Mouse (Mus musculus) brown adipose tissue, adult 24 weeks (tissue): ENCODE data around the gene Eif4g3. TPM values are rescaled to one million over a fixed set of nuclear protein-coding genes. Genes with fewer than 3 reads are reported as not detected.
"Not testable (repeated sequence)": the region's sequence is repeated elsewhere in the genome, so short reads cannot be mapped to it uniquely, and the experiment has no call there.

Experiments used
- H3K27ac ChIP-seq: fragments of 200-500 bp; replicated peaks from 2 replicates; pipeline ENCODE4 v1.5.1; 2012; ENCODE audit warnings: low read depth, mild to moderate bottlenecking, low read length
- H3K4me1 ChIP-seq: fragments of 200-500 bp; 2 replicates; pipeline ENCODE4 v1.6.1; 2012; ENCODE audit warnings: low read length, mixed read lengths; ENCODE audit not compliant: control insufficient read depth, insufficient read depth, insufficient read length
- H3K4me3 ChIP-seq: fragments of 200-500 bp; 2 replicates; pipeline ENCODE4 v1.5.1; 2012; ENCODE audit warnings: low read depth, mild to moderate bottlenecking, low read length, moderate library complexity; ENCODE audit not compliant: insufficient read depth
- polyA plus RNA-seq: library from polyadenylated mRNA; stranded (reverse); fragments of >200 nt; gene quantifications from 2 replicates; pipeline ENCODE4 v1.2.4, GENCODE M21; 2012; ENCODE audit not compliant: missing spikeins, insufficient read depth, insufficient read length

Gene Eif4g3
- polyA plus RNA-seq, 1 experiment: 18.6 TPM

DNA sequence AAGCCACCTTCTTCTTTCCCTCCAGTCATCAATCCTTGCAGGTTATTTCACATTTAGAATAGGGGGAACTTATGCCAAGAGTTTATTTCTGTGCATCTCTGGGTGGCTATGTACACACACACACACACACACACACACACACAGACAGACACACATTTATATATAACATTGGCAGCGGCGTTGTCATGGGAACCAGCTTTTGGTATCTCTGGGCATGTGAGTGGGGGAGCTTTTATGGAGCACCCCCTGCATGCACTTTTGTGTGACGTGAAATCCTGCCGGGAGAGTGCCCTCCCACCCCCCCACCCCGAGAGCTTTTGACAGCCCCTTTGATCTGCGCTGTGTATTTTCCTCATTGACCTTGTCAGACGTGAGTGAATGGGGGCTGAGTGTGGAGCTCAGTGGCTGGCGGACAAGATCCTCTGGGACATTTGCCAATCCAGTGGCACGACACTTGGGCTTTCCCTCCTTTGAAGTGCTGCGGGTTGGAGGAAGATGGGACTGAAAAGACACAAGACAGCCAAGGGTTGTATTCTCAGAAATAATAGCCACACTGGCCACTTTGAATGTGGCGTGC, 22.1 kb upstream of the Eif4g3 start:
- H3K27ac ChIP-seq, H3K4me1 ChIP-seq, H3K4me3 ChIP-seq: not testable (repeated sequence)

DNA sequence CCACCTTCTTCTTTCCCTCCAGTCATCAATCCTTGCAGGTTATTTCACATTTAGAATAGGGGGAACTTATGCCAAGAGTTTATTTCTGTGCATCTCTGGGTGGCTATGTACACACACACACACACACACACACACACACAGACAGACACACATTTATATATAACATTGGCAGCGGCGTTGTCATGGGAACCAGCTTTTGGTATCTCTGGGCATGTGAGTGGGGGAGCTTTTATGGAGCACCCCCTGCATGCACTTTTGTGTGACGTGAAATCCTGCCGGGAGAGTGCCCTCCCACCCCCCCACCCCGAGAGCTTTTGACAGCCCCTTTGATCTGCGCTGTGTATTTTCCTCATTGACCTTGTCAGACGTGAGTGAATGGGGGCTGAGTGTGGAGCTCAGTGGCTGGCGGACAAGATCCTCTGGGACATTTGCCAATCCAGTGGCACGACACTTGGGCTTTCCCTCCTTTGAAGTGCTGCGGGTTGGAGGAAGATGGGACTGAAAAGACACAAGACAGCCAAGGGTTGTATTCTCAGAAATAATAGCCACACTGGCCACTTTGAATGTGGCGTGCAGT, 17.9 kb upstream of the Eif4g3 start:
- not testable (repeated sequence) for H3K4me3 ChIP-seq, H3K27ac ChIP-seq, H3K4me1 ChIP-seq

DNA sequence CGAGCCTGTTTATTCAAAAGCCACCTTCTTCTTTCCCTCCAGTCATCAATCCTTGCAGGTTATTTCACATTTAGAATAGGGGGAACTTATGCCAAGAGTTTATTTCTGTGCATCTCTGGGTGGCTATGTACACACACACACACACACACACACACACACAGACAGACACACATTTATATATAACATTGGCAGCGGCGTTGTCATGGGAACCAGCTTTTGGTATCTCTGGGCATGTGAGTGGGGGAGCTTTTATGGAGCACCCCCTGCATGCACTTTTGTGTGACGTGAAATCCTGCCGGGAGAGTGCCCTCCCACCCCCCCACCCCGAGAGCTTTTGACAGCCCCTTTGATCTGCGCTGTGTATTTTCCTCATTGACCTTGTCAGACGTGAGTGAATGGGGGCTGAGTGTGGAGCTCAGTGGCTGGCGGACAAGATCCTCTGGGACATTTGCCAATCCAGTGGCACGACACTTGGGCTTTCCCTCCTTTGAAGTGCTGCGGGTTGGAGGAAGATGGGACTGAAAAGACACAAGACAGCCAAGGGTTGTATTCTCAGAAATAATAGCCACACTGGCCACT, 13.7 kb upstream of the Eif4g3 start:
- H3K27ac ChIP-seq, H3K4me3 ChIP-seq: not testable (repeated sequence)

DNA sequence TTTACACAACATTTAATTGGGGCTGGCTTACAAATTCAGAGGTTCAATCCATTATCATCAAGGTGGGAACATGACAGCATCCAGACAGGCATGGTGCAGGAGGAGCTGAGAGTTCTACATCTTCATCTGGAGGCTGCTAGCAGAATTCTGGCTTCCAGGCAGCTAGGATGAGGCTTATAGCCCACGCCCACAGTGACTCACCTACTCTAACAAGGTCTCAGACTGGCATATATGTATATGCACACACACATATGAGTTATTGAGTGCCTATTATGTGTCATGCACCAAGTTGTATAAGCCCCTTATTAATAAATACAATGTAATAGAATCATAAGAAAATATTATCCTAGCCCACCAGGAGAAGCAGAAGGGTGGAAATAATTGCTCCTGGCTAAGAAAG, 10.0 kb upstream of the Eif4g3 start:
- Histone ChIP-seq H3K4me3 (no peak overlapping the region), H3K4me1 (peaks cover 3% of the 10 kb centered on the region), H3K27ac (no peak overlapping the region)

More for the DNA sequence above, 13.7 kb upstream of the Eif4g3 start:
- H3K4me1 ChIP-seq: not testable (repeated sequence)

DNA sequence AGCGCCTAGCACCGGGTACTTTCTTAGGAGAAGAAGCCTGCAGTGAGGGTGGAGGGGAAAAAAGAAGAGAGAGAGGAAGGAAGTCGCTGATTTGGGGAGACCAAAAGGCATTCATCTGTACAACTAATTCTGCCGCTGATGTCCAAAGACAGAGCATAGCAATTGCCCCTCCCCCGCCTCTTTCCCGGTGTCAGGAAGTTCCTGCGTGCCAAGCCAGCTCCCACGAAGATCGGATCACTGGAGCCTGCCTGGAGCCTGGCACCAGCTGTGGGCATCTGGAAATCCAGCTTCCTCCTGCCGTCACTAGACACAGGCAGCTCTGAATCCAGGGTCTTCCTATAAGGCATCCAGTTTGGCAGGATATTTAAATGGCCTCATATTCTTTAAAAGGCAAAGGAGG, 8.6 kb upstream of the Eif4g3 start:
- Histone ChIP-seq H3K4me1 (peaks cover 3% of the 10 kb centered on the region), H3K27ac (no peak overlapping the region), H3K4me3 (no peak overlapping the region)

DNA sequence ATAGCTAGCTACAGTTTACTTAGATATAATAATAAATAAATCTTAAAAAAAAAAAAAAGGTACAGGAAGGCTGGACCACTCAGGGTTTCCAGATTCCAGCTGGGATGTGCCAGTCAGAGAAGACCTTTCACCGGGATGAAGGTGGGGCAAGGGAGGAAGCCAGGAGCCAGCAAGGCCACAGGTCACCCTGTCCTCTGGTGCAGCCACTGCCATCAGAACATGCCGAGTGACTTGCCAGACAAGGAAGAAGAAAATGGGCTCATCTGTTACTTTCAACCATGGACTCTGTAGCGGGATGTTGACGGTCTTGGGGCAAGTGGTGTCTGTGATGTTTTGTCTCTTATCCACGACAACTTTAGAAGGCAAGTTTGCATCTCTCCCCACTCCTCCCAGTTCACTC, 8.1 kb upstream of the Eif4g3 start:
- H3K27ac ChIP-seq: no peak overlapping the region
- H3K4me3 ChIP-seq: no peak overlapping the region
- H3K4me1 ChIP-seq: peaks cover 3% of the 10 kb centered on the region

DNA sequence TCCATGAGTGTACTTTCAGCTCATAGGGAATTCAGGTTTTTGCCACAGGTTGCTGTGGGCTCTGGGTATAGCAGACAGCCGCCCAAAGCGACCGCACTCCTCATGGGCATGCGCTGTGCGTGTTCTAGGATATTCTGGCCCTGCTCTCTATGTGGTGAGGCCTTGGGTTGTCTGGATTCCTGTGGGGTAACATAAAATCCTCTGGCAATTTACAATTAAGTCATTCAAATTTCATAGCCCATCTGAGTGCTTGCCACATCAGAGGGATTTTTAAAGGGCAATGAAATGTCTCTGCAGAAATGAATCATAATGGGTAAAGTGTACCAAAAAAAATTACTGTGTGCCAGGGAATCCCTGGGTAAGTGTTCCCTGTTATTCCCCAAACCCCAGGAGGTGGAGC, 3.4 kb upstream of the Eif4g3 start:
- Histone ChIP-seq H3K27ac (no peak overlapping the region), H3K4me3 (no peak overlapping the region), H3K4me1 (no peaks in the 10 kb centered on the region)

DNA sequence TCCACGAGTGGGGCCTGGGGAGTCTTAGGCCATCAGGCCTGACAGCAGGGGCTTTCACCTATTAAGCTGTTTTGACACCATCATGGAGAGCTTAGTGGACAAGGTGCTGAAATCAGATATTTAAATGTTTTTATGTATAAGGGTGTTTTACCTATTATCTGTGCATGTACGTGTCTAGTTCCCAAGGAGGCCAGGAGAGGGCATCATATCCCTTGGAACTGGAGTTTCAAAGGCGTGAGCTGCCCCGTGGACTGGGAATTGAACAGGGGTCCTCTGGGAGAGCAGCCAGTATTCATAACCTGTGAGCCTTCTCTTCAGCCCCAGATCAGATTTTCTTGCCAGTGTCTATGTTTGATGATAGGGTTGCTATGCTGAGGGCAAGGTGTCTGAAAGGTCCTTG, 2.4 kb upstream of the Eif4g3 start:
- no peaks in the 10 kb centered on the region for H3K4me1 ChIP-seq
- no peak overlapping the region for H3K4me3 ChIP-seq
- H3K27ac ChIP-seq: no peak overlapping the region

DNA sequence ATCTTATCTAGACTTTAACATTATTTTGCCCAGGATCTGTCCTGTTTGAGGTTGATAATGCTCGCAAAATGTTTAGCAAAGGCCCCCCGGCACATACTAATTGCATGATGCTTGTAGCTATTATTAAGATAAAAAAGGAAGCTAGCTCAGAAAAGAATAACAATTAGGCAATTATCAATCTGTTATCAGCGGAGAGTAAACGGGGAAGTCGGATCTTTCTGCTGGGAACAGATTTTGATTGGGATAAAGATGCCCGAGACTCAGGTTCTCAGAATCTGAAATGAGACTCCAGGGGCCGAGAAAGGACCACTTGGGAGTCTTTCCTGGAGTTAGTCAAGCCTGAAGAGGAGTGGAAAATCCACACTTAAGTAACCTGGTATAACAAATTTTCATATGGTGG, 1.6 kb upstream of the Eif4g3 start:
- Histone ChIP-seq H3K4me1 (no peaks in the 10 kb centered on the region), H3K4me3 (no peak overlapping the region), H3K27ac (no peak overlapping the region)

DNA sequence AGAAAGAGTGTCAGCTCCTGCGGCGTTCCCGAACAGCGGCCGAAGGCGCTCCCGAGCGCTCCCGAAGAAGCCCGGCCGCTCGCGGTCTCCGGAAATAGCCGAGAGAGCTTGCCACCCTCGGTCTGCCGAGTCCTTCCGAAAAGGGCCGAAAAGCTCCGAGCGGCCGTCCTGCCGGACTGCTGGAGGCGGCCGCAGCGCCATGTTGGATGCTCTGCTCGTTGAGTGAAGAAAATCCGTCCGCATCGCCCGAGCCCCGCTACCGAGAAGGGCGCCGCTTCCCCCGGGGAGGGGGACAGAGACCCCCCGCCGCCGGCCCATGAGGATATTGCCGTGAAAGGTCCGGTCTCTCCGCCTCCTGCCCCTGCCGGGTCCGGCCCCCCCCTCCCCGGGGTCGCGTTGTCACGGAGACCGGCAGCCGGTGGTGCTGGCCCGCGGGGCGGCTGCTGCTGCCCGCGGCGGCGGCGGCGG, 503 bp downstream of the Eif4g3 start:
- H3K4me1 ChIP-seq: no peaks in the 10 kb centered on the region
- H3K4me3 ChIP-seq: peak overlapping the region; percentile 78
- H3K27ac ChIP-seq: peak overlapping the region; percentile 65

DNA sequence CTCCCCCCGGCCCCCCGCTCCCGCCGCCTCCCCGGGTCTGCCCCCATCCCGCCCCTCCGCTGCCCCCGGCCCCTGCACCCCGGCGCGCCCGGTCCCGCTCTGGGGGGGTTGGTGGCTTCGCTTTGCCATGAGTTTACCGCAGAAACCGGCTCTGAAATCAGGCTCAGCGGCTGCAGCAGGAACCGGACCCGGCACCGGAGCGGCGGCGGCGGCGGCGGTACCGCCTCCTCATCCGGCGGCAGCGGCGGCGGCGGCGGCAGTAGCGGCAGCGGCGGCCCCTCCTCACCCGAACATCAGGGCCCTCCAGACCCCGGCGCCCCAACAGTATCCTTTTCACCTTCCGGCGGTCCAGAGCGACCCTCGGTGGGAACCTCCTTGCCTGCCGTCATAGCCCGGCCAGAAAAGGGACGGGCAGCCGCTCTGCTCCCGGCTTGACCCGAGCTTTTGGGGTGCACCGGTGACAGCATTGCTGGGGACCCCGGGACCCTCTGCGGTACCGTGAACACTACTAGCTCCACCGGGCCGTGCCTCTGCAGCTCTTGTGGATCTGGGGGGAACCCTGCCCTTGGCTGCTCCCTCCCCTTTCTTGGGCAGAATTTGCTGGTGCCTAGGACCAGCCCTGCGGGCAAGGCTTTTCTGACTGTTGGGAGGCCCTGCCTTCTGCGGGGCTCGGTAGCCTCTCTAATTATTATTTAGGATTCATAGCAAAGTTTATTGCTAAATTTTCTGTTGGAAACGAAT, 1.2 kb downstream of the Eif4g3 start:
- Histone ChIP-seq H3K27ac (peak overlapping the region; percentile 71), H3K4me1 (no peaks in the 10 kb centered on the region), H3K4me3 (peak overlapping the region; percentile 78)

DNA sequence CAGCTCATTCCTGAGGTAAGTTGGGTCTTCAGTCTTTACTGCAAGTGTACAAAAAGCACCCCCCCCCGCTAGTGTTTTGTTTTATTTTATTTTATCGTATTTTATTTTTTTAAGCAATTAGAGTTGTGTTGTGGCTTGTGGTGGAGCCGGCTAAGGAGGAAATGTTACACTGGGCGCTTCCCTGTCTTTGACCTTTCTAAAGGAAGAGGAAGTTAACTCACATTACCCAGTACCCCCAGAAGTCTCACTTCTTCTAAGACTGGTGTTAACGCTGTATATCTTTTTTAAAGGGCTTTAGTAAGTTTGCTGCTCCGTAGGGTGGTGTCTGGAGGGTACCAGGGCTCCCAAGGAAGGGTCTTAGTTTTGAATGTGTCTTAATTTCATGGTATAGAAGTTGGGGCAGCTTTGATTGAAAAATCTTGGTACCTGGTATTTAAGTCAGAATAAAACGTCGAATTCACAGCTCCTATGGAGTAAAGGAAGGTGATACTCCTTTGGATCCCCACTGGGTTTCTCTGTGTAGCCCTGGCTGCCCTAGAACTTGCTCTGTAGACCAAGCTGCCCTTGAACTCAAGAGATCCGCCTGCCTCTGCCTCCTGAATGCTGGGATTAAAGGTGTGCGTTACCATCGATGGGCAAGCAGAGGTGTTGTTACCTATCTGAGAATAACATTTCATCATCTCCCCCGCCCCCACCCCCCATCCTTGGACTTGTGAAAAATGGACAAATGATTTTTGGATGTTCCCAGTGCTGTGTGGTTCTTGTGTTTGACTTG, 1.9 kb downstream of the Eif4g3 start:
- no peaks in the 10 kb centered on the region for H3K4me1 ChIP-seq
- H3K27ac ChIP-seq: peak overlapping the region; percentile 71; the same call in 1 of the 2 replicates
- H3K4me3 ChIP-seq: peak overlapping the region; percentile 78

DNA sequence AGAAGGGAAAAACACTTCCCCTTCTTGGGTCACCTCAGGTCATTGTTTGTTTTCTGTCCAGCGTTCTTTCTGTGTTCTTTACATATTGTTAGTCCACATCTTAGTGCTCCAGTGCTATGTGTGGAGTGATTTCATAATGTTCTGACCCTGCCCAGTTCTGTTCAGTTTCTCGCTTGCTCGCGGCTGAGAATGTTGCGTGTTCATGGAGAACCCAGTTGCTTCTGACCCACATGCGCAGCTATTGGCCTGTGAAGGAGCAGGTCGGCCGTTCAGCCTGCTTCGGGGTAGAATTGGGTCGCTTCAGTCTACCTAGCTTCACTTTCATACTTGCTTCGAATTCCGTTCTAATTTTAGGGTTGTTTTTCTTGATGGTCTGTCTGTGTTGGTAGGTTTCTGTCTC, 2.6 kb downstream of the Eif4g3 start:
- Histone ChIP-seq H3K27ac (no peak overlapping the region; the same call in 1 of the 2 replicates), H3K4me3 (peak overlapping the region; percentile 78), H3K4me1 (no peaks in the 10 kb centered on the region)

DNA sequence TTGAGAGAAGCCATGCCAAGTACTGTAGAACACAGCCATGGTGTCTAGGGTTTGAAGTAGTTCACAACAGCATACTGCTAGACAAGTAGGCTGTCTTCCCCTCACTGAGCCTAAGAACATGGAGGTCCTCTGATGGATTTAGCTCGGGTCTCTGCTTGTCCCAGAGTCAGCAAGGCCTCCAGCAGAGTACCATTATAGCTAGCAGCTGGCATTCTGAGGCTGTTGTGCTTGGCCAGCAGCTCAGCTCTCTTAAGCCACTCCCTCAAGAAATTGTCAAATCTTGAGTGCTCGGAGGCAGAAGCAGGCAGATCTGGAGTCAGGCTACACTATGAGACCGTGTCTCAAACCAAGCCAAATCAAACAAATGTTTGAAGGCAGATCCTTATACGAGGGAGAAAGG, 5.4 kb downstream of the Eif4g3 start:
- no peak overlapping the region for H3K27ac ChIP-seq
- peaks cover 2% of the 10 kb centered on the region; the same call in 1 of the 2 replicates for H3K4me1 ChIP-seq
- no peak overlapping the region for H3K4me3 ChIP-seq

DNA sequence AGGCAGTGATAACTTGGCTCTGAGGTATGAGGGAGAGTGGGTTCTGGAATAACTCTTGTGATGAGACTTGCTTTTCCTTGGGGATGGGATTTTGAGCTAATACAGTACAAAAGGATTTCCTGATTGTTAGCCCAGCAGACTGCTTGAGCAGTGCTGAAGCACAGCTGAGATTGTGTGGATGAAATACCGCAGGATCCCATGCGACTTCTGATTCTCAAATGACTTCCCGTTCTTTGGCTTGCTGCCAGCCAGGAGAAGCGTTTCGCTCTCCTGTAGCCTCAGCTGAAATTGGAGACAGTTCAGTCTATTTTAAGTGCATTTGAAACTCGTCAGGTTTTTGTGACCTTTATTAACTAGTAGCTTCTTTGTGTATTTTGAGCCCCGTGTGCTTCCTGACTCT, 7.9 kb downstream of the Eif4g3 start:
- H3K4me3 ChIP-seq: no peak overlapping the region
- no peak overlapping the region for H3K27ac ChIP-seq
- H3K4me1 ChIP-seq: peaks cover 2% of the 10 kb centered on the region; the same call in 1 of the 2 replicates
